Mouse (Mus musculus) kidney, embryonic 16.5 days (tissue): ENCODE results near the gene 4930564D02Rik. TPM values are rescaled to one million over a fixed set of nuclear protein-coding genes. Genes with fewer than 3 reads are reported as not detected.

Experiments
- ATAC-seq: fragments of 200-750 bp; cut with Nextera tagmentation; 2 replicates; pipeline ENCODE4 v1.8.0; 2017; ENCODE audit warnings: moderate TSS enrichment; ENCODE audit not compliant: low FRiP score, low TSS enrichment
- H3K27ac ChIP-seq: fragments of 300-500 bp; sonication (generic); 2 replicates; pipeline ENCODE4 v1.5.1; 2014; ENCODE audit warnings: low read length
- H3K27me3 ChIP-seq: fragments of 300-500 bp; sonication (generic); 2 replicates; pipeline ENCODE4 v1.6.1; 2014; ENCODE audit warnings: low read length, control low read depth, mixed read lengths; ENCODE audit not compliant: insufficient read depth
- H3K36me3 ChIP-seq: fragments of 300-500 bp; sonication (generic); 2 replicates; pipeline ENCODE4 v1.6.1; 2014; ENCODE audit warnings: low read length, control low read depth, mixed read lengths; ENCODE audit not compliant: insufficient read depth
- H3K4me1 ChIP-seq: fragments of 300-500 bp; sonication (generic); 2 replicates; pipeline ENCODE4 v1.6.1; 2014; ENCODE audit warnings: low read length, control low read depth, mixed read lengths; ENCODE audit not compliant: insufficient read depth
- H3K4me2 ChIP-seq: fragments of 300-500 bp; sonication (generic); replicated peaks from 2 replicates; pipeline ENCODE4 v1.6.1; 2014; ENCODE audit warnings: low read depth, low read length
- H3K4me3 ChIP-seq: fragments of 300-500 bp; sonication (generic); 2 replicates; pipeline ENCODE4 v1.5.1; 2014; ENCODE audit warnings: mild to moderate bottlenecking, low read length
- H3K9ac ChIP-seq: fragments of 300-500 bp; sonication (generic); replicated peaks from 2 replicates; pipeline ENCODE4 v1.6.1; 2014; ENCODE audit warnings: low read length
- H3K9me3 ChIP-seq: fragments of 300-500 bp; sonication (generic); 2 replicates; pipeline ENCODE4 v1.6.1; 2016; ENCODE audit warnings: low read length, control low read depth
- WGBS: fragments of 180-500 bp; shearing (Covaris S2); extraction: QIAGEN DNeasy Blood & Tissue Kit; methylation state at CpG from one replicate; pipeline ENCODE4 v1.1.7; 2014; 5-methylcytosine and 5-hydroxymethylcytosine counted together
- polyA plus RNA-seq: library from polyadenylated mRNA; unstranded; fragments of >200 nt; fragmentation: Nextera tagmentation; extraction: Ambion mirVana; gene quantifications from 2 replicates; pipeline ENCODE4 v1.2.1, GENCODE M21; 2015

The 4930564D02Rik gene
- not detected in 2 replicates for polyA plus RNA-seq

GRCm38 (mm10) chr3:105066544-105066943, at the start of gene 4930564D02Rik:
Gene 4930564D02Rik, plus strand, starts transcription at chr3:105066844.
- Histone ChIP-seq H3K9me3 (no peaks in the 10 kb centered on the region), H3K27me3 (no peaks in the 10 kb centered on the region), H3K4me3 (no peak within 1 kb of the TSS), H3K9ac (no peak within 1 kb of the TSS), H3K4me1 (no peaks in the 10 kb centered on the region), H3K27ac (no peak within 1 kb of the TSS), H3K36me3 (no peaks in the 10 kb centered on the region), H3K4me2 (no peak within 1 kb of the TSS)
- ATAC-seq, result no peak
- WGBS, result 72% methylated on average over 10 of the region's 10 CpGs

GRCm38 (mm10) chr3:105017314-105017713, 49.3 kb upstream of the 4930564D02Rik start:
- Histone ChIP-seq H3K36me3 (no peaks in the 10 kb centered on the region), H3K4me1 (peaks cover 2% of the 10 kb centered on the region; the same call in 1 of the 2 replicates), H3K27me3 (no peaks in the 10 kb centered on the region), H3K4me2 (no peak overlapping the region), H3K4me3 (no peak overlapping the region), H3K27ac (peak overlapping the region; percentile 35), H3K9ac (no peak overlapping the region), H3K9me3 (no peaks in the 10 kb centered on the region)
- 85% methylated on average over 8 of the region's 8 CpGs for WGBS
- ATAC-seq, result no peak

- H3K27me3 ChIP-seq, result no peaks in the 10 kb centered on the region
- peak; percentile 62; the same call in 1 of the 2 replicates for ATAC-seq
- peak overlapping the region; percentile 43 for H3K27ac ChIP-seq
- no peaks in the 10 kb centered on the region for H3K9me3 ChIP-seq
- peaks cover 6% of the 10 kb centered on the region; the same call in 1 of the 2 replicates for H3K4me1 ChIP-seq
- H3K4me3 ChIP-seq, result no peak overlapping the region
- WGBS, result 77% methylated on average over 10 of the region's 10 CpGs
- no peak overlapping the region for H3K4me2 ChIP-seq
- H3K9ac ChIP-seq, result no peak overlapping the region
- H3K36me3 ChIP-seq, result no peaks in the 10 kb centered on the region
Observed at GRCm38 (mm10) chr3:105018085-105018782, 48.4 kb upstream of the 4930564D02Rik start.

GRCm38 (mm10) chr3:105018783-105019105, 47.9 kb upstream of the 4930564D02Rik start:
- Histone ChIP-seq H3K4me3 (no peak overlapping the region), H3K9me3 (no peaks in the 10 kb centered on the region), H3K4me1 (peaks cover 6% of the 10 kb centered on the region; the same call in 1 of the 2 replicates), H3K9ac (no peak overlapping the region), H3K36me3 (no peaks in the 10 kb centered on the region), H3K27me3 (no peaks in the 10 kb centered on the region), H3K27ac (peak overlapping the region; percentile 43), H3K4me2 (no peak overlapping the region)
- WGBS, result 82% methylated on average over 6 of the region's 6 CpGs
- ATAC-seq, result no peak

- H3K27me3 ChIP-seq, result no peaks in the 10 kb centered on the region
- H3K36me3 ChIP-seq, result no peaks in the 10 kb centered on the region
- no peak overlapping the region for H3K4me2 ChIP-seq
- no peaks in the 10 kb centered on the region for H3K9me3 ChIP-seq
- 50% methylated on average over 12 of the region's 12 CpGs for WGBS
- no peak overlapping the region for H3K4me3 ChIP-seq
- peaks cover 6% of the 10 kb centered on the region; the same call in 1 of the 2 replicates for H3K4me1 ChIP-seq
- peak overlapping the region; percentile 7; the same call in 1 of the 2 replicates for H3K27ac ChIP-seq
- peak; percentile 32; the same call in 1 of the 2 replicates for ATAC-seq
- no peak overlapping the region for H3K9ac ChIP-seq
Observed at GRCm38 (mm10) chr3:105019826-105020692, 46.6 kb upstream of the 4930564D02Rik start.

GRCm38 (mm10) chr3:105023371-105024005, 43.2 kb upstream of the 4930564D02Rik start:
- H3K4me3 ChIP-seq, result no peak overlapping the region
- H3K4me2 ChIP-seq, result no peak overlapping the region
- no peak overlapping the region for H3K9ac ChIP-seq
- no peaks in the 10 kb centered on the region for H3K27me3 ChIP-seq
- ATAC-seq, result peak; percentile 64; the same call in 1 of the 2 replicates
- H3K4me1 ChIP-seq, result peaks cover 6% of the 10 kb centered on the region; the same call in 1 of the 2 replicates
- H3K9me3 ChIP-seq, result no peaks in the 10 kb centered on the region
- 76% methylated on average over 10 of the region's 10 CpGs for WGBS
- H3K36me3 ChIP-seq, result peaks cover 11% of the 10 kb centered on the region
- H3K27ac ChIP-seq, result peak overlapping the region; percentile 74

- Histone ChIP-seq H3K27ac (peak overlapping the region; percentile 34), H3K36me3 (peaks cover 47% of the 10 kb centered on the region), H3K27me3 (no peaks in the 10 kb centered on the region), H3K9me3 (no peaks in the 10 kb centered on the region), H3K4me2 (no peak overlapping the region), H3K4me1 (peaks cover 8% of the 10 kb centered on the region; the same call in 1 of the 2 replicates), H3K4me3 (no peak overlapping the region), H3K9ac (no peak overlapping the region)
- peak; percentile 59; the same call in 1 of the 2 replicates for ATAC-seq
- WGBS, result 68% methylated on average over 10 of the region's 10 CpGs
Observed at GRCm38 (mm10) chr3:105036281-105036847, 30.3 kb upstream of the 4930564D02Rik start.

GRCm38 (mm10) chr3:105037240-105037770, 29.3 kb upstream of the 4930564D02Rik start:
- 88% methylated on average over 6 of the region's 6 CpGs for WGBS
- Histone ChIP-seq H3K4me1 (peaks cover 8% of the 10 kb centered on the region; the same call in 1 of the 2 replicates), H3K4me2 (no peak overlapping the region), H3K4me3 (no peak overlapping the region), H3K36me3 (peaks cover 38% of the 10 kb centered on the region), H3K27ac (no peak overlapping the region), H3K9me3 (no peaks in the 10 kb centered on the region), H3K9ac (no peak overlapping the region), H3K27me3 (no peaks in the 10 kb centered on the region)
- no peak for ATAC-seq

- Histone ChIP-seq H3K4me1 (peaks cover 17% of the 10 kb centered on the region), H3K9ac (no peak overlapping the region), H3K36me3 (peaks cover 23% of the 10 kb centered on the region), H3K4me3 (no peak overlapping the region), H3K27me3 (no peaks in the 10 kb centered on the region), H3K4me2 (no peak overlapping the region), H3K9me3 (no peaks in the 10 kb centered on the region), H3K27ac (no peak overlapping the region)
- WGBS, result 33% methylated on average over 8 of the region's 8 CpGs
- no peak for ATAC-seq
Observed at GRCm38 (mm10) chr3:105040002-105040401, 26.6 kb upstream of the 4930564D02Rik start.
